Mouse (Mus musculus) left cerebral cortex, adult 18-20 months (tissue): ENCODE results near the gene Timm22. TPM values are rescaled to one million over a fixed set of nuclear protein-coding genes. Genes with fewer than 3 reads are reported as not detected.

Experiments used
- DNase-seq, 2 experiments: peaks; one replicate each; pipeline ENCODE4 v3.0.0; 2021 to 2022; ENCODE audit warnings: low spot score in 2 of 2, mixed read lengths in 1 of 2
- total RNA-seq, 2 experiments: library from RNA; stranded (reverse); gene quantifications; 2 replicates each; pipeline ENCODE4 v1.2.3; 2021

The Timm22 gene
- total RNA-seq, 2 experiments from 2014 or later: 38.0 to 38.2 TPM

DNA sequence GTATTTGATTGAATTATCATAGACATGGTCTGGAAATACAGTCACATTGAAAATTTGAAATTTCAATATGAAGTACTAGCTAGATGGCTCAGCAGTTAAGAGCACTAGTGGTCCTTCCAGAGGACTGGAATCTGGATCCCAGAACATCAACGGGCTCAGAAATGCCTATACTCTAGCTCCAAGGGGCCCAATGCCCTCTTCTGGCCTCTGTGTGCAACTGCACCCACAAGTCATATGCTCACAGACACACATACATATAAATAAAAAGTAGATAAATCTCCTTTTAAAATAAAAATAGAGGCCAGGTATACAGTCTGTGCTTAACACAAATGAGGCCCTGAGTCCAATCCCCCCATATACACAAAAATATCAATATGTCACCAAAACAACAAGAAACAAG lies 19.7 kb upstream of the Timm22 start:
- no peak for DNase-seq

DNA sequence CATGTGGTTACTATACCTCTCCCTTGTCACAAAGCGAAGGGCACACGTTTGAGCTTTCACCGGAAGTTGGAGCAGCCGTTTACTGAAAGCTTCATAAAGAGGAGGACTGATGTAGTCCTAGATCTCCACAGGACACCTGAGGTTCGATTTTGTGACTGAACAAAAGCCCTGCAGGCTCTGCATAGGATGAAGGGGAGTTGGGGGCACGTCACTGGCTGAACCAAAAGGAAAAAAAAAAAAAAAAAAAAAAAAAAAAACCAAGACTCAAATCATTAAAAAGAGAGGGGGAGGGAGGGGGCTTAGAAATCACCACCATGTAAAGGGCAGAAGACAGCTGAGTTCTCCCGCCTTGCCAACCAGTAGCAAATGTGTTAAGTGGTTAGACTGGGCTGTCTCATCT lies 18.0 kb upstream of the Timm22 start:
- no peak for DNase-seq

DNA sequence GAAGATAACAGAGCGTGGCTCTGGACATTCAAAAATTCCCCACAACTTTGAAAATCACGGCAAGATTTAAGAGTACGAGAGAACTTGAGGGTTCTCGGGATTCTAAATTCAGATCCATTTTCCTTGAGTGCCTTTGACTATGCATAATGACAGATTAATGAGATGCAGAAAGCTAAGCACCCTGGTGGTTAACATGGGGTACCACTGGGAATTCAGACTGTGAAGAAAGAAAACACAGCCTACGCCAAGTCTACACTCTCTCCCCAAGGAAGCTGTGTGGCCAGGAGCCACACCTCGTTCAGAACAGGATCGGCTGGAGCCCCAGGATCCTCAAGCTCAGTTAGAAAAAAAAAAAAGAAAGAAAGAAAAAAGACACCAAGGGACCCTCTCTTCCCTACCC lies 14.2 kb upstream of the Timm22 start:
- DNase-seq: no peak

DNA sequence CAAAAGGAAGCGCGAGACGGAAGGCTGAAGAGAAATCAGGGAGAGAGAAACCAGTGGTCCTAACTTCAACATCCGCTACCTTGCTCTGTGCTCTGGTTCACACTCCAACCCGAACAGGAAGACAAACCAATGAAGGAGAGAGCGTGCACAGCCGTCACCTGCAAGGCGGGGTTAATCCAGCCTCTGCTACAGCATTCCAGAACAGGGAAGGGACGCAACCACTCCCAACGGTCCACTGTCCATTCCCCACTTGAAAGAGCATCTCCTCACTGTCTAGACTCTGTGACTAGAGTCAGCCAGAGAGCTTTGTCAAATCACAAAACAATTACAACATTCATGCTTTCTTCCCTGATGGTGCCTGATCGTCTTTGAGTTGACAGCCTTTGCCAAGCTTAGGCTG lies 13.8 kb upstream of the Timm22 start:
- DNase-seq: no peak

DNA sequence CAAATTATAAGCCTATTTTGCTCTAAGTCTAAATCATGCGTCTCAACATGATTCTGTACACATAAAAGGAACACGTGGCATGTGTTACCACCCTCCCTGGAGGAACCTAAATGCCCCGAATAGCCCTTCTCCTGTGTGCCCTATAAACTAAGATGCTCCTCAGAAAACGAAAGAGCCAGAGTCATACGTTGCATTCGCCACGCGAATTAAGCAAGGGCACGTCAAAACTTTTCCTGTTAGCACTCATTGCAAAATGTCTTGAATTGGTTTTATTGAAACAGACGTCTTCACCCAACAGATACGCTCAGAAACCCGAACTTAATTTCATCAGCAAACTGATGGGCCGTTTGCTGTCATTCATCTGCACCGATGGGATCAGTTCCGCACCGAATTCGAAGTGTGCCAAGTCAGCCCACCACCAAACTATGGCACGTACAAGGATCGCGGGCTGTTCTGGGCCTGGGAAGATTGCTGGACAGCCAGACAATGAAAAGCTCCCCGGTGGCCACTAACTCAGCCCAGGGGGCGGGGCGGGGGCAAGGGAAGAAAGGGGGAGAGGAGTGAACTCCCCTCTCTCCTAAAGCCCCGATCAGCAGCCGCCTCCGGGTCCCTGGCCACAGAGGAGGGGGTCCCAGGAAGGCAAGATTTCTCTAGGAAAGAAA lies 9.0 kb upstream of the Timm22 start:
- no peak for DNase-seq

DNA sequence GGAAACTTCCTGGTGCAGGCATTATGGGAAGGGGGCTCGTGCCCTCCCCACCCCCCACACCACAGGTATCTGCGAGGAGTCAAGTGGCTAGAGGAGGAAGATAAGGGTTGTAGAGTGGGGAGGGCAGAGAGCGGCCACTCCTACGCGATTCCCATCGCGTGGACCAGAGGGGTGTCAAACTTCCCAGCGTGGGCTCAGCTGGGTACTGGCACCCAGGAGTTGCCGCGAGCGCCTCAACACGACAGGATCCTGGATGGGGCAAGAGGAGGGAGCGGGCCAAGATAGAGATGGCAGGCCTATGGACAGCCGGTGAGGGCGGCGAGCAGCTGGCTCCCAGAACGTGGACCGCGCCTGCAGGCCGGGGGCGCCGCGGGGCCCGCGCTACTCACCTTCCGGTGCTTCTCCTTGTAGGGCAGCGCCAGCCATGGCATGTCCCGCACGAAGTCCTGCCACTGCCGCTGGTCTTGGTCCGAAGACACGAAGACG lies 8.4 kb upstream of the Timm22 start:
- DNase-seq: no peak

DNA sequence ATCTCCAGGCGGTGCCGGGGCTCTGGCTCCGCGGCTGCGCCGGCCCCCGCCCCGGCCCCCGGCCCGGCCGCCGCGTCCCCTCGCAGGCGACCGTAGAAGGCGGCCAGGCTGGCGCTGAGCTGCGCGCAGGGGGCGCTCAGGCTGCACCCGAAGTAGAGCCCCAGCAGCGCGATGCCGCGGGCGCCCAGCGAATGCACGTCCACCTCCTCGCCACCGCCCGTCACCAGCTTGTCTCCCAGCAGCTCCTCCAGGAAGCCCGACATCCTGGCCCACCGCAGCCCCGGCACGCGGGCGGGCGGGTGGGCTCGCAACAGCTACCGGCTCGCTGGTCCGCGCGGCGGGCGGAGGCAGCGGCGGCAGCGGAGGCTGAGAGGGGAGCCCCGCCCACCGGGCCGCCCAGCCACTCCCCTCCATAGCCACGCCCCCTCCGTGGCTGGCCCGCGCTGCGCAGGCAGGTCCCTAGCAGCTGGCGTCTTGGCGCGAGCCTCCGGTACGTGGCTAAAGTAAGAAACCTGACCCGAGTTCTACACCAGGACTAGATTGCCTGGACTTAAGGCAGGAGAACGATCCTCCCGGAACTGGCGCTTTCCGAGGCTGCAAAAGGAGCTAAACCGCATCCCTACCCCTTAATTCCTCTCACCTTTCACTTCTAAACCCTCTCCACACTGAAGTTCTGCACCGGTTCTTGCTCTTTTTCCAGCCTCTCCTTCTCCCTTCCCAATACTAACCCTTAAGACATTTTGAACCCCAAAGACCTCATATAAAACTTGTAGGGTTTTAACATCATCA lies 7.8 kb upstream of the Timm22 start, which contains the start of gene Nxn:
TSS of gene Nxn (minus strand) at position 343 of the 789 bp plus-strand sequence.
- DNase-seq: peak; percentile 70 to 84

DNA sequence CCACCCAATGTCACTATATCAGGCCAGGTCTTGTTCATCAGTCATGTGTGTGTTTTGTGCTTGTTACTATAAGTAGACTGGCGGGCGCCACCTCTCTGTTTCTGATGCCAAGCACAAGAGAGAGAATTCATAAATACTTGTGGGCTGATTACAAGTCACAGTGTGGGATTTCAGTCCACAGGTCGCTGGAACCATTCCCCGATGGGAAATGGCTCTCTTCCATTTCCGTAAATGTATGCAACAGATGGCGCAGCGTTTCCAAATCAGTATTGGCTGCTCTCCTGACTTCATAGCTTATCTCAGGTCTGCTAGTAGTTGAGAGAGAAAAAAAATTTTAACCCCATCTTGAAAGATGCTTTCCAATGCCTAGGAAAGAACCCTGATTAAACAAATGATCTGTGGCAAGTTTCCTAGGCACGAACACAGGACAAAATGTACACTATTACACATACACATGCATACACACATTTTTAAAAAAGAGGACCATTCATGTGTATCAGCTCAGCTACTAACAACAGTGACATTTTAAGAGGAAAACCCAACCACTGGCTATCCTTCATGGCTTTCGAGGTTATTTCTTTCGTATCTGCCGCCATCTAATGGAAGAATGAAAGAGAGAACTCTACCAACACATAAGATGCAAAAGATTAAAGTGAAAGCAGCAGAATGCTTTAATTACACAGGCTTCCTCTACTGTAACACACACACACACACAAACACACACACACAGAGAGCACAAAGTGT lies 7.0 kb upstream of the Timm22 start:
- DNase-seq: no peak

DNA sequence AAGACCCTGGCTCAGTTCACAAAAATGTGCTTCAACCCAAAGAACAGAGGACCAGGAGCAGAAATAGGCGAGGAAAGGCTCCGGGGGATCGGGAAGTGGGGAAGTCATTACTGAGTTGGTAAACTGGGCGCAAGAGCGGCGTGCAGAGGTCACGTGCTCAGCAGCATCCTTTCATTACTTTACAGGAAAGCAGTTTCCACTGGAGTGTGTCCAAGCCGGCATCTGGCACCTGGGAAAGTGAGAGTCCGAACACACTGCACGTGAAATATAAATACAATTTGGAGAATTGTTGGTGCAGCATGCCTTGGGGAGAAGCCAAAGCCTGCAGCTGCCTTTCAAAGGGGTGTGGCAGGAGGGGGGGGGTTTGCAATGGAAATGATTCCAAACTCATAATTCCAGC lies 5.4 kb upstream of the Timm22 start:
- no peak for DNase-seq

DNA sequence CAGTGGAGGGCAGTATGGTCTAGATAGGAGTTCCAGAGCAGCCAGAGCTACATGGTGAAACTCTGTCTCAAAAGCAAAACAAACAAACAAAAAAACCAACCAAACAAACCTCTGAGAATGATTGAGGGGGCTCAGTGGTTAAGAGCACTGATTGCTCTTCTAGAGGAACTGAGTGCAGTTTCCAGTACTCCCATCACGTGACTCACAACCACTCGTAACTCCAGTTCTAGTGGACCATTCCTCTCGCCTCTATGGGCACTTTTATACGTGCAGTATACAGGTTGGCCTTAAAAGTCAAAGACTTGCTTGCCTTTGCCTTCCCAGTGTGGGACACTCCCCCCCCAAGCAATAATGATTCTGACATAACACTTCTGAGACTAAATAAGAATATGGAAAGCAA lies 1.6 kb upstream of the Timm22 start:
- no peak for DNase-seq

DNA sequence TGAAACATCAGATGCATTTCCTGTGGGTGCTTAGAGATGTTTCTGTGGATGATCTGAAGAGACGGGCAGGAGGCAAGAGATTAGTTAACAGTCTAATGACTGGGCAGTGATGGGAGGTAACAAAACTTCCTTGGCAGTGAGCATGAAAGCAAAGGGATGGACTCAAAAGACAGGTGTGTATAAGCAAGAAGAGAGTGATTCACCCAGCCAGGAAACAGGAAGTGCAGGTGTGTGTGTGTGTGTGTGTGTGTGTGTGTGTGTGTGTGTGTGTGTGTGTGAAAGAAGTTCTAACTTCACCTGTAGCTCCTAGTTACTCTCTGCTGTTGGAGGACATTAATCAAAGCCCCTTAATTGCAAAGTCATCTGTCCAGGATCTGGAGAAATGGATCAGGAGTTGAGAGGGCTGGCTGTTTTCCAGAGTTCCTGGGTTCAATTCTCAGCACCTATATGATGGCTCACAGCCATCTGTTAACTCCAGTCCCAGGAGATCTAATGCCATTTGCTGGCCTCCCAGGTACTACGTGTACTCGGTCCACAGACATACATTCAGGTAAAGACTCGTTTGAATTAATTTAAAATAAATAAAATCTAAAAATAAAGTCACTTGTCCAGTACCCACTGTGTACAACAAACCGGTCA lies 1.0 kb upstream of the Timm22 start:
- DNase-seq: no peak

DNA sequence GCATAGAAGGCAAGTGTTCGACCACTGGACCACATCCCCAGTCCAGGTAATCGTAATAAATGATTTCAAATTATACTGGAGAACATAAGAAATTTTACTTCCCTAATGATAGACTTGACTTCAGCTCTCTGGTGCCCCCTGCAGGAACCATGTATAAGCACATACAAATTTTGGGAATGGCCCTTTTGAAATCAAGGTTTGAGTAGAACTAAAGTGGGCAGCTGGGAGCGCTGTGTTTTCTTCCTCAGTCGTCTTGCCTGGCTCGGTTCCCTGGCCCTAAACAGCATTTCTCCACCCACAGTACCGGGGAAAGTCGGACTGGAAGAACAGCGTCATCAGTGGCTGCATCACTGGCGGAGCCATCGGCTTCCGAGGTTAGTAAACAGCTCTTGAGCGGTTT lies 4.1 kb downstream of the Timm22 start:
- peak; percentile 70 for DNase-seq

DNA sequence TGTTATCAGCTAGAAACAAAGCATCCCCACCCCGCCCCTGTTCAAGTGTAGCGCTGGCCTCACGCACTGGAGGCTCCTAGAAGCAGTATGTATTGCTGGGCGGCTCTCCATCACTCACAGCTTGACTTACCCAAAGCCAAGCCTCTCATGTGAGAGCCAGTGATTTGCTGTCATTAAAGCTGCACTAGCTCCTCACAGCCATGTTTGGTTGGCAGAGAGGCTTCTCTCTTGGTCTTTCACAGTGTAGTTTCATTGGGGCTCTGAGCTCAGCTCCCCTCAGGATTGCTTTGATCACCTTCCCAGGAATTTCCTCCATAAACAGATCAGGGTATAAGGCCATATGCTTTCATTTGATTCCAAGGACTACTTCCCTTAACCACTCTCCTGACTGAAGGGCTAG lies 6.5 kb downstream of the Timm22 start:
- no peak for DNase-seq

DNA sequence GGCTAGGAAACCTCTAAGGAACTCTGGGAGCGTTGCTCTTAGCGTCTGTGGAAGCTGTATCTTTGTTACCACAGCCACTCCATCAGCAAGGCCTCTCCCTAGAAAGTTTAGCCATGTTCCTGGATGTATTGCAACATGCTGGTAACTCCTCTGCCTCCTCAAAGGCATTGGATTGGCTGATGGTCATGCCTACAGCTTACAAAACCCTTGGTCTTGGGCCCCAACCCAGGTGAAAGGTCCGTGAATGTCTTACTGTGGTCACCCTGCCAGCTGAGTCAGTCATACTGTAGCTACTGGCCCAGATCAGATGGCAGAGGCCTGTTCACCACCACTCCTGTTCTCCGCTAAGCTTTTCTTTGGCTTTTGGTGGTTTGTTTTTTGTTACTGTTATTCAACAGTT lies 8.2 kb downstream of the Timm22 start:
- no peak for DNase-seq

DNA sequence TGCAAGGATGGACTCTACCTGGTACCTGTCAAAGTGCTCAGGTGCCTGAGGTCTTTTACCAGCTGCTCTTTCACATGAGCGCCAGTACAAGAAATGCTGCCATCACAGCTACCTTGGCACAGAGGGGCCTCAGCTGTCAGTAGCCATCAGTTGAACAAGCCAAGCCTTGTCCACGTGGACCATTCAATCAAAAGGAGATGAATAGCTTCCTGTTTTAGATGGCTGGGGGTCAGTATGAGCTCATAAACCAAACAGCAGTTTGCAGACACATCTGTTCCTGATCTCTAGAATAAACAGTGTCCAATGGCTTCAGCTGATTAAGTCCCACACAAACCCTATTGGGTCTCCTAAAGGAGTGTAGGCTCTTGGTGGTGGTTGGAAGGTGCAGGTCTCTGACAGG lies 9.2 kb downstream of the Timm22 start:
- no peak for DNase-seq

DNA sequence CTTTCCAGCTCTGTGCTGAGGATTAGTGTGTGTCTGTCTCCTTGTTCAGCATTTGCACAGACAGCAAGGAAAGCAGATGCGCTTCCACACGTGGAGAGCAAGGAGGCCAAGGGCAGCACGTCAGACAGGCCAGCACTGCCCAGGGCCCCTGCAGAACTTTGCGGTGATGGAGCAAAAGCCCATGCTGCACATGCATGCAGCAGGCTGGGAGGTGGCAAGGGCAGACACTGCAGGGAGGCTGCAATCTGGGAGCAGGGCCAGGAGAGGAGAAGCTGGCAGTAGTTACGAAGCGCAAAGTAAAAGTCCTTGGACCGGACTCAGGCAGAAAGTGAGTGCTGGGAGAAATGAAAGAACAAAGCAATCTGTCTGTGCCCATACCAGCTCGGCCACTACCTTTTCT lies 11.7 kb downstream of the Timm22 start:
- DNase-seq: peak; percentile 55 to 73

DNA sequence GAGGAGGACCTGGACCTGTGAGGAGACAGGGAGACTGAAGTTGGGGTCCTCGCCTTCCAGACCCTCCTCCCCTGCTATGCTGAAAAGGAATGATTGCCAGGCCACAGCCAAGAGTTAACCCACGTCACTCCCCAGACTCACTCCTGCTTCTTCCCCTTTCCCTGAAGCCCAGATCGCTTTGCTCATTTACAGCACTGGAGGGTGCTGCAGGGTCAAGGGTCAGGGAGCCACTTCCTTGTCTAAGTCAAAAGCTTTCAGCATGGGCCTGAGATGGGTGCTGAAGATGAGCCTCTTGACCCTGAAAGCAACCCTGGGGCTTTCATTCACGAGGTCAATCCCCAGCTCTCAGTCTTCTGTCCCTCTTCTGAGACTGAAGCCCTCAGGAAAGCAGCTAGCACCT lies 12.4 kb downstream of the Timm22 start:
- no peak for DNase-seq

DNA sequence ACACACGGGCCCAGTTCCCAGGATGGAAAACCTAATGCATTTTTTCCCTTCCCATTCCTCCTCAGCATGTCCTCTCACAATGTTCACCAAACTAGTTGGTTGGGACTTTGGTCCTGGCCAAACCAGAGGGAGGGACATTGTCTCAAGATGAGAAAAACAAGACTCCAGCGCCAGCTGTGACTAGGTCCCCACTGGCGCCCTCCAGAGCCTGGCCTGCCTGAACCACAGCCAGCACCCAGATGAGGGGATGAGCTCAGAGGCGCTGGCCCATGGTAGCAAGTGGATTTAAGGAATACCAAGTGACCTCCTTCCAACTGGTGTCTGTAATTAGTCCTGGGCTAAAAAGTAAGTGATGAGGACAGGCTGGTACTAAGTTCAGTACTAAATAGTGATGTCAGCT lies 14.1 kb downstream of the Timm22 start:
- no peak for DNase-seq

DNA sequence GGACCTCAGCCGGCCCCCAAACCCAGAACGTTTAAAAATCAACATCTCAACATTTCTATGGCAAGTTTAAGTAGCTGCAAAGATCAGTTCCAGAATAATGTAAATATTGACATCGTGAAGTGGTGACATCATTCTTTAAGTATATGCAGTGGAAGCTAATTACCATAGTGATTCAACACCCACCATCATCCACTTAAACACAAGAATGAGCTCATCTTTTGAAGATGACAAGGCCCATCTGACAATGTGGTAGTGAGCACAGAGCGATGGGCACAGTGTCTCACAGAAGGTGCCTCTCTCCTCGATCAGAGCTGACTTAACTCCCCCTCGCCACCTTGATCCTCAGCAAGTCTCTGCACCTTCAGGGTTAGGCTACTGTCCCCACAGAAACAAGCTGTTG lies 19.0 kb downstream of the Timm22 start:
- DNase-seq: no peak

DNA sequence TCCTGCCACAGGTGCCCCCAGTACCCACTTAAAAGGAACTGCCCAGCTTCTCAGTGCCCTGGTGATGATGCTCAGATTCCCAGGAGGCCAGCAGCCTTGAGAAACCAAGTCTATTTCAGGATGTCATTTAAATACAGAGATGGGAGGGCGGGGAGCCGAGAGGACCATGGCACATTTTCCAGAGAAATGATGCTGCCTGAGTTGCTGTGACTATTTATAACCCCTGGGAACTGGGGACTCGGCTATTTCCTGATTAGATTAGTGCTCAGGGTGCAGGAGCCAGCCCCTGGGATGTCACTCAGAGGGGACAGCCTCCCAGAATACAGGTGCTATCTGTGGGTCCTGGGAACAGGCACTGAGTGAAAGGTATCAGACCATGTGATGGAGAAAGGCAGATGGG lies 21.0 kb downstream of the Timm22 start:
- DNase-seq: no peak

DNA sequence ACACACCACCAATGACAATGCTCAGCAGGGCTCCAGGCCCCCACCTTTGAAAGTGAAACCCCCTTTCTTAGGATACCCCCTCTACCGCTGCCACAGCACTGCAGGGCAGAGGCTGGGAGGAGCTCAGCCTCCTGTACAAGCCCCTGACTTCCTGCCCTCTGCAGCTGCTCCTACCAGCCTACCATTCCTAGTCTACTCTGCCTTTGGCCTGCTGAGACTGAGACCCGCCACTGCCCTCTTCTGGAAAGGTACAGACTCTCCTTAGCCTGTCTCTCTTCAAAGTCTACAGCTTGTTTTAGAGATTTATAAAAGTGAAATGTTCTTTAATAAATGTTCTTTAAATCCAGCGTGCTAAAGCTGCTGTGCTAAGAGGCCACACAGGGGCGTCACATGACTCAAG lies 22.3 kb downstream of the Timm22 start:
- no peak for DNase-seq

DNA sequence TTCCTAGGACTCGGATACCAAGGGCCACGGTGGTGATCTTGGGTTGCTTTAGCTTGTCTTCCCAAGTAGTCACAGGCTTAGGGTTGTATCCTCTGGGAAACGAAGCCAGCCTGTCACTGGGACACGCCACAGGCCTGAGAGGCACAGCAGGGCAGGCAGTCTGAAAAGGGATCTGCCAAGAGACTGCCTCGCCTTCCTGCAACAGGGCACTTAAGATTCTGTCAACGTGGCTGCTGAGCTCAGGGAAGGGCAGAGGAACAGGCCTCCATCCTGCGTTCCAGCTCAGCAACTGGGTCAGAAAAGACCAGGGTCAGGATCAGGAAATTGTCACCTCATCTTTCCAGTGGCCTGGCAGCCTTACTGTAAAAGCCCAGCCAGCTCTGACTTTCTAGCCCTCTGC lies 22.8 kb downstream of the Timm22 start:
- DNase-seq: no peak
